Mouse (Mus musculus) cortical plate, adult 2 months (tissue): ENCODE results near the gene Iqcc.

ENCODE experiments used
- CTCF ChIP-seq: fragments of 200-500 bp; IDR thresholded peaks from 2 replicates; pipeline ENCODE4 v1.5.1; 2011; ENCODE audit warnings: mild to moderate bottlenecking, control low read depth, low read length; ENCODE audit not compliant: insufficient read depth; ENCODE audit errors: extremely low read depth
- POLR2A ChIP-seq: fragments of 200-500 bp; IDR thresholded peaks from 2 replicates; pipeline ENCODE4 v1.6.1; 2011; ENCODE audit warnings: mild to moderate bottlenecking, low read length, control low read depth; ENCODE audit not compliant: insufficient read depth; ENCODE audit errors: extremely low read depth

DNA sequence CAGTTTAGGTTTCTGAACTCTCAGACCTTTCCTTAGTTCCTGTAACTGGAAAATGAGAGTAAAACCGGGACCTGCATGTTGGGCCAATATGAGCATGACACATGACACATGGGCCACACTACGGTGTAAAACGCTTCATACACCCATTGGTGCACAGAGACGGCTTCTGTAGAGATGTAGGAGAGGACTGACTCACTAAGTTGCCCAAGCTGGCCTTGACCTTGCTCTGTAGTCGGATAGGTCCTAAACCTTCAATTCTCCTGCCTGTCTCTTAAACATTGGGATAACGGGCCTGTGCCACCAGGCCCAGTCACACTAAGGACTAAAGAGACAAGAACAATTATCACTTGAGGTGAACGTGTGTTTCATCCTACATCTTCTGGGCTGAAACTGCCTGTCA, 50.5 kb downstream of the Iqcc start:
- TF ChIP-seq POLR2A (no peak), CTCF (no peak)
